Mouse (Mus musculus) neural tube, embryonic 13.5 days (tissue): ENCODE results near the gene Fbxo30. TPM values are rescaled to one million over a fixed set of nuclear protein-coding genes. Genes with fewer than 3 reads are reported as not detected.
"Not testable (repeated sequence)": the region's sequence is repeated elsewhere in the genome, so short reads cannot be mapped to it uniquely, and the experiment has no call there.

Experiments
- ATAC-seq: fragments of 200-750 bp; cut with Nextera tagmentation; 2 replicates; pipeline ENCODE4 v1.8.0; 2017; ENCODE audit warnings: low read depth, mild to moderate bottlenecking, moderate TSS enrichment, moderate library complexity
- H3K27ac ChIP-seq: fragments of 300-500 bp; sonication (generic); replicated peaks from 2 replicates; pipeline ENCODE4 v1.5.1; 2015; ENCODE audit warnings: moderate library complexity, mild to moderate bottlenecking, inconsistent platforms
- H3K27me3 ChIP-seq: fragments of 300-500 bp; sonication (generic); 2 replicates; pipeline ENCODE4 v1.6.1; 2015; ENCODE audit warnings: mild to moderate bottlenecking, inconsistent platforms
- H3K36me3 ChIP-seq: fragments of 300-500 bp; sonication (generic); 2 replicates; pipeline ENCODE4 v1.6.1; 2015; ENCODE audit warnings: mild to moderate bottlenecking, inconsistent platforms
- H3K4me1 ChIP-seq: fragments of 300-500 bp; sonication (generic); replicated peaks from 2 replicates; pipeline ENCODE4 v1.6.1; 2015; ENCODE audit warnings: inconsistent platforms
- H3K4me2 ChIP-seq: fragments of 300-500 bp; sonication (generic); 2 replicates; pipeline ENCODE4 v1.6.1; 2015; ENCODE audit warnings: inconsistent platforms, mild to moderate bottlenecking, moderate library complexity
- H3K4me3 ChIP-seq: fragments of 300-500 bp; sonication (generic); 2 replicates; pipeline ENCODE4 v1.5.1; 2015; ENCODE audit warnings: mild to moderate bottlenecking, inconsistent platforms
- H3K9ac ChIP-seq: fragments of 300-500 bp; sonication (generic); 2 replicates; pipeline ENCODE4 v1.6.1; 2015; ENCODE audit warnings: moderate library complexity, mild to moderate bottlenecking, inconsistent platforms
- H3K9me3 ChIP-seq: fragments of 300-500 bp; sonication (generic); 2 replicates; pipeline ENCODE4 v1.6.1; 2016; ENCODE audit warnings: inconsistent platforms
- WGBS: fragments of 180-500 bp; shearing (Covaris S2); methylation state at CpG from one replicate; pipeline ENCODE4 v1.1.7; 2015; 5-methylcytosine and 5-hydroxymethylcytosine counted together
- polyA plus RNA-seq: library from polyadenylated mRNA; unstranded; fragments of >200 nt; fragmentation: Nextera tagmentation; extraction: Ambion mirVana; gene quantifications from 2 replicates; pipeline ENCODE4 v1.2.1, GENCODE M21; 2015

The Fbxo30 gene
- polyA plus RNA-seq, 1 experiment from 2014 or later, result 21.2 TPM

DNA sequence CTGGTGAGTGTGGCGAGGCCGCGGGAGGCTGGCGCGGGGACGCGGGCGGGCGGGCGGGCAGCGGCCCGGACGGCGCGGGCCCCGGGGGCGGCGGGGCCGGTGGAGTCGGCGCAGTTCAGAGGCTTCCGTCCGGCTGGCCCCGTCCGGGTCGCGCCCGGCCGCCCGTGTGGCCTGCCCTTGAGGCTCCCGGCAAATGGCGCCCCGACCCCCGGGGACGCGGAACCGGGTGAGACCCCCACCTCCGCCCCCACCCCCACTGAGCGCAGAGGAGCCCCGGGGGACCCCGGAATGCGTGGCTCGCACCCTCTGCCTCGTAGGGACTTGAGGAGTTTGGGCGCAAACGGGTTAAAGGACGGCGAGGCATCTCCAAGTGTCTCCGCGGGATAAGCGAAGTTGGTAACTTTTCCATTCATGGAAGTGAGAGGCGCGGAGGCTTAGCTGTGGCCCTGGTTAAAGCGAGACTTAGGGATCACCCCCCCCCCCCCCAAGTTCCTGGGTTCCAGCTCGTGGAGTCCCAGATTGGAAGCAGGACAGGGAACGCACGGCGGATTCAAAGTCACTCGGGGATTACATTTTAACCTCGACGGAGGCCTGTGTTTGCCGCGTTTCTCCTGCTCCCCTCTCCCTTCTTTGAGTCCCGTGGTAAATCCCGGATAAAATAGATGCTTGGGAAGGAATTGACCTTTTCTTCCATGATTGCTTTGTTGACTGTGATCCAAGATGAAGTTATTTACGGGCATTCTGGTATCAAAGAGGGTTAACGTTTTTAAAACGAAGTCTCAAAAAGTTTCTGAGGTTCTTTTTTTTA is 572 bp downstream of the Fbxo30 start:
- peak; percentile 32 for ATAC-seq
- no peaks in the 10 kb centered on the region for H3K27me3 ChIP-seq
- WGBS, result under 1% methylated on average over 46 of the region's 68 CpGs

DNA sequence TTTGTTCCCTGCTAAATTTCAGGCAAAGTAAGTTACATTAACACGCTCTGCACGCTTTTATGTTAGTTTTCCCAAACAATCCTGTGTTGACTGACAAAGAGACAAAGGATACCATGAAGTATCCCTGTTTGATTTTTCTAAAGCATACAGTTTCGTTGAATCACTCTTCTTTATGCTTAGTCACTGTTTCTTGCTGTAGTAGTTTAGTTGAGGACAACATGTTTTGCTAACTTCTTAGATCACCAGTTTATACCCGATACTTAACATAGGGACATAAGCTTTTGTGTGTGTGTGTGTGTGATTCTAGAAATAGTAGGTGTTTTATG is 1.1 kb downstream of the Fbxo30 start:
- H3K9me3 ChIP-seq, result no peaks in the 10 kb centered on the region
- no peak for ATAC-seq
- peak overlapping the region; percentile 94 for H3K9ac ChIP-seq
- H3K27me3 ChIP-seq, result no peaks in the 10 kb centered on the region
- 2% methylated on average over 4 of the region's 4 CpGs for WGBS
- peak overlapping the region; percentile 96 for H3K4me3 ChIP-seq
- peak overlapping the region; percentile 86 for H3K4me2 ChIP-seq
- peak overlapping the region; percentile 97 for H3K27ac ChIP-seq
- H3K36me3 ChIP-seq, result no peaks in the 10 kb centered on the region
- H3K4me1 ChIP-seq, result peaks cover 18% of the 10 kb centered on the region

More for the DNA sequence above, 572 bp downstream of the Fbxo30 start:
- H3K9ac ChIP-seq, result peak overlapping the region; percentile 94
- peaks cover 18% of the 10 kb centered on the region for H3K4me1 ChIP-seq
- peak overlapping the region; percentile 86 for H3K4me2 ChIP-seq
- H3K36me3 ChIP-seq, result no peaks in the 10 kb centered on the region
- H3K4me3 ChIP-seq, result peak overlapping the region; percentile 96
- peak overlapping the region; percentile 97 for H3K27ac ChIP-seq
- no peaks in the 10 kb centered on the region for H3K9me3 ChIP-seq

DNA sequence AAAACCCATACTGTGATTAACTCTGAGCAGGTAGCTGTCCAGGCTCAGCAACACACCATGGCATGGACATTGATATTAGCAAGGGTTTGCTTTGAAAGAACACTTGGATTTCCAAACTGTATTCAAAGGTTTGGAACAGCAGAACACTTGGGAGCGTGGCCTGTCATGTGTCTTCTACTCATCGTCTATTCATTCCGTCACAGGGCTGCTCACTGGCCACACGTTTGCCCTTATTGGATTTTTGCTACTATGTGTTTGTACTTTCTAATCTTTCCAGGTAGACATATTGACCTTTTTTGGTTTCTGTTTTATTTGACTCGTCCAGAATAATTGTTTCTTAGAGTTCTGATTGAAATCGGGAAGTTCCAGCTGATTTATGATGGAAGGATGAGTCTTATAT is 17.3 kb downstream of the Fbxo30 start:
- Histone ChIP-seq H3K4me2 (no peak overlapping the region), H3K27ac (no peak overlapping the region), H3K36me3 (peaks cover 11% of the 10 kb centered on the region; the same call in 1 of the 2 replicates), H3K9ac (no peak overlapping the region), H3K27me3 (no peaks in the 10 kb centered on the region), H3K4me1 (peaks cover 3% of the 10 kb centered on the region; the same call in 1 of the 2 replicates), H3K4me3 (no peak overlapping the region), H3K9me3 (no peaks in the 10 kb centered on the region)
- WGBS, result 94% methylated on average over 6 of the region's 6 CpGs
- ATAC-seq, result no peak

DNA sequence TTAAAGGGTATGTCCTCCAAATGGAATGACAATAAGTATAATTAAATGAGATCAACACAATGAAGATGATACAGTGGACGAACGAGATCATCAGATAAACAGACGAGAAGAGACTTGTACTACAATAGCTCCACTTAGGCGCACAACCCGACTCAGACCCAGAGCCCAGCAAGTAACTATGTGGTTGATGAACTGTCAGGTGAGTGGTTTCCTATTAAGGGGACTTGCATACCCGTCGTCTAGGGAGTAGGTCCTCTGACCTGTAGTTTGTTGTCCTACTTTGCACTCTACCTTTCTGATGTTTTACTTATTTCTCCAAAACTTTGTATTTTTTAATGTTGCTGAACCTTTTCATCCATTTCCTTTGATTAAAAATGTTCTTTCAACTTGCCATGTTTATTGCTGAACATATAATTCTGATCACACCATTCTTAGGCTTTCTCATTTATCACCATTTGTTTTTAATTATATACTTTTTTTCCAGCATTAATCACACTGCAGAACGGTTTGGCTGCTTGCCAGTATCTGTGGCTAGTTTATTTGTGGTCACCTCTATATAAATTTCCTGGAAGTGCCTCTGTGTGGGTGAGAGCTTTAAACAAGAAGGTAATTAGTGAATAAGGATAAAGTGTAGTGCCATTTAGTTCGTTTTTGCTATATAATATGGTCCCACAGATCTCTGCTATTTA is 24.4 kb downstream of the Fbxo30 start:
- Histone ChIP-seq H3K9me3 (no peaks in the 10 kb centered on the region), H3K4me3 (no peak overlapping the region), H3K27ac (no peak overlapping the region), H3K4me2 (no peak overlapping the region), H3K27me3 (no peaks in the 10 kb centered on the region), H3K4me1 (no peaks in the 10 kb centered on the region), H3K9ac (no peak overlapping the region), H3K36me3 (no peaks in the 10 kb centered on the region)
- ATAC-seq, result 0 out of 2 replicates have a peak, but pooled peaks have one; percentile 13
- WGBS, result 81% methylated on average over 9 of the region's 9 CpGs

- ATAC-seq, result 0 out of 2 replicates have a peak, but pooled peaks have one; percentile 32
- Histone ChIP-seq H3K4me3 (no peak overlapping the region), H3K27ac (no peak overlapping the region), H3K36me3 (no peaks in the 10 kb centered on the region), H3K9me3 (no peaks in the 10 kb centered on the region), H3K27me3 (no peaks in the 10 kb centered on the region), H3K4me1 (no peaks in the 10 kb centered on the region), H3K4me2 (no peak overlapping the region), H3K9ac (no peak overlapping the region)
- 51% methylated on average over 2 of the region's 2 CpGs for WGBS
Measured at GRCm38 (mm10) chr10:11306054-11306367, 24.9 kb downstream of the Fbxo30 start.

- no peaks in the 10 kb centered on the region for H3K4me1 ChIP-seq
- no peaks in the 10 kb centered on the region for H3K9me3 ChIP-seq
- H3K4me2 ChIP-seq, result no peak overlapping the region
- H3K36me3 ChIP-seq, result no peaks in the 10 kb centered on the region
- no peak overlapping the region for H3K4me3 ChIP-seq
- no peak overlapping the region for H3K27ac ChIP-seq
- H3K9ac ChIP-seq, result no peak overlapping the region
- H3K27me3 ChIP-seq, result no peaks in the 10 kb centered on the region
- 100% methylated on average over 1 of the region's 1 CpGs for whole genome bisulfite sequencing
- no peak for ATAC-seq
Measured at GRCm38 (mm10) chr10:11309866-11310265, 28.7 kb downstream of the Fbxo30 start.

GRCm38 (mm10) chr10:11310481-11310880 is 29.4 kb downstream of the Fbxo30 start:
- no peak for ATAC-seq
- Histone ChIP-seq H3K9ac (no peak overlapping the region), H3K36me3 (no peaks in the 10 kb centered on the region), H3K4me2 (no peak overlapping the region), H3K4me1 (no peaks in the 10 kb centered on the region), H3K27me3 (no peaks in the 10 kb centered on the region), H3K4me3 (no peak overlapping the region), H3K9me3 (no peaks in the 10 kb centered on the region), H3K27ac (no peak overlapping the region)

DNA sequence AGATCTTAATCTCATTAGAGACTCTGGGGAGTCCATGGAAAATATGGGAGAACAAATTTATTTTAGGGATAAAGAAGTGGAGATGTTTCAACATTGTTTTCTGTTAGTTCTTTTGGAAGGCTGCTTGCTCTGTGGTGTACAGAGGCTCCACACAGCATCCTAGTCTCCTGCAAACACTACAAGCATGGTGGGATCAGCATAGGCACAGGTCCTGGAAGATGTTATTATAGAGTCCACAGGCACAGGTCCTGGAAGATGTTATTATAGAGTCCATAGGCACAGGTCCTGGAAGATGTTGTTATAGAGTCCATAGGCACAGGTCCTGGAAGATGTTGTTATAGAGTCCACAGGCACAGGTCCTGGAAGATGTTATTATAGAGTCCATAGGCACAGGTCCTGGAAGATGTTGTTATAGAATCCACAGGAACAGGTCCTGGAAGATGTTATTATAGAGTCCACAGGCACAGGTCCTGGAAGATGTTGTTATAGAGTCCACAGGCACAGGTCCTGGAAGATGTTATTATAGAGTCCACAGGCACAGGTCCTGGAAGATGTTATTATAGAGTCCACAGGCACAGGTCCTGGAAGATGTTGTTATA is 36.8 kb downstream of the Fbxo30 start:
- H3K4me1 ChIP-seq, ATAC-seq, H3K9ac ChIP-seq: not testable (repeated sequence)

GRCm38 (mm10) chr10:11319446-11319970 is 38.4 kb downstream of the Fbxo30 start:
- 71% methylated on average over 1 of the region's 1 CpGs for WGBS
- H3K27me3 ChIP-seq, result no peaks in the 10 kb centered on the region
- H3K4me1 ChIP-seq, result no peaks in the 10 kb centered on the region
- H3K4me2 ChIP-seq, result no peak overlapping the region
- no peak overlapping the region for H3K4me3 ChIP-seq
- no peak for ATAC-seq
- H3K9me3 ChIP-seq, result no peaks in the 10 kb centered on the region
- no peaks in the 10 kb centered on the region for H3K36me3 ChIP-seq
- no peak overlapping the region for H3K27ac ChIP-seq
- H3K9ac ChIP-seq, result no peak overlapping the region

More for the DNA sequence above, 36.8 kb downstream of the Fbxo30 start:
- not testable (repeated sequence) for H3K9me3 ChIP-seq, H3K36me3 ChIP-seq, H3K27me3 ChIP-seq, H3K4me3 ChIP-seq, H3K4me2 ChIP-seq, H3K27ac ChIP-seq

DNA sequence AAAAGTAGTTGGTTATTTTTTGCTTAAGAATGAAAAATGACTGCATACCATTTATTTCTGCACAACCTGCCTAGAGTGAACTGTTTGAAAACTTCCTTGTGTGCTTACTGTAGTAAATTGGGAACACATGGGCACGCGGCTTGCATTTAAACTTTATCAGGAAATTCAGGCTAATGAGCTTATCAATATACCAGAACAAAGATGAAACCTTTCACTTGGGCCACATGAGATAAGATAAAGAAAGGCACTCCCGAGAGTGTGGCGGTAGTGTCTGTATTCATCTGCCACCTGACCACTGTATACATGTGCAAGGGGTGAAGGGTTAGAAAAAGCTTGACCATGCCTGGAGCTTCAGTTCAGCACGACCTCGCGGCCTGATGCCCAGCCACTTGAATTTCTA is 41.2 kb downstream of the Fbxo30 start:
- no peak overlapping the region for H3K9ac ChIP-seq
- no peaks in the 10 kb centered on the region for H3K4me1 ChIP-seq
- no peak overlapping the region for H3K4me3 ChIP-seq
- no peaks in the 10 kb centered on the region for H3K27me3 ChIP-seq
- no peak overlapping the region for H3K4me2 ChIP-seq
- no peak overlapping the region for H3K27ac ChIP-seq
- 89% methylated on average over 7 of the region's 7 CpGs for WGBS
- no peaks in the 10 kb centered on the region for H3K9me3 ChIP-seq
- no peaks in the 10 kb centered on the region for H3K36me3 ChIP-seq
- no peak for ATAC-seq

- Histone ChIP-seq H3K36me3 (no peaks in the 10 kb centered on the region), H3K4me2 (no peak overlapping the region), H3K27me3 (no peaks in the 10 kb centered on the region), H3K4me3 (no peak overlapping the region), H3K27ac (no peak overlapping the region), H3K4me1 (no peaks in the 10 kb centered on the region), H3K9ac (no peak overlapping the region), H3K9me3 (no peaks in the 10 kb centered on the region)
- 82% methylated on average over 4 of the region's 4 CpGs for WGBS
- ATAC-seq, result no peak
Measured at GRCm38 (mm10) chr10:11323202-11323898, 42.2 kb downstream of the Fbxo30 start.

GRCm38 (mm10) chr10:11326526-11326925 is 45.4 kb downstream of the Fbxo30 start:
- 91% methylated on average over 3 of the region's 3 CpGs for WGBS

More at GRCm38 (mm10) chr10:11326526-11326925, 45.4 kb downstream of the Fbxo30 start:
- Histone ChIP-seq H3K4me2 (no peak overlapping the region), H3K4me3 (no peak overlapping the region), H3K36me3 (no peaks in the 10 kb centered on the region), H3K27ac (no peak overlapping the region), H3K4me1 (no peaks in the 10 kb centered on the region), H3K9me3 (no peaks in the 10 kb centered on the region), H3K27me3 (no peaks in the 10 kb centered on the region), H3K9ac (no peak overlapping the region)
- ATAC-seq, result no peak
